Comparison of ENCODE assay signal across 9 mouse cellular contexts in the genomic region with DNA sequence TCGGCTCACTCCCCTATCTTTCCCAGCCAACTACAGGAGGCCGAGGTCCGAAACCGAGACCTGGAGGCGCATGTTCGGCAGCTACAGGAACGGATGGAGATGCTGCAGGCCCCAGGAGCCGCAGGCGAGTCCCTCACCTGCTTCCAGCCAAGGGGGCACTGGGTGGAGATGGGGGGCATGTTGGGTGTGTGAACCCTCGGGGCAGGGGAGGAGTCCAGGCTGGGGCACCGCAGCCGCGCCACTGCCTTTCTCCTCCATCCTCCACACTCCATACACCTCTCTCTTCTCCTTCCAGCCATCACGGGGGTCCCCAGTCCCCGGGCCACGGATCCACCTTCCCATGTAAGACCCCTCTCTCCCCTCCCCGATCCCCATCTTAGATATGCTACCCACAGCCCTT. TPM values are rescaled to one million over a fixed set of nuclear protein-coding genes. Genes with fewer than 3 reads are reported as not detected.
A peak's percentile ranks its signal among the peaks of the same experiment; 100 is the strongest.
DNase-seq lines count a peak whose midpoint lies in the region; ATAC-seq and TF ChIP-seq lines count a peak whose summit lies in the region.
"Had no signal": no experiment of that assay in that cellular context is flagged by ENCODE, and none has a peak within 500 bp of the region (broad histone marks: within the 10 kb centered on the region; RNA-seq: fewer than 3 reads in every experiment).

No protein-coding gene starts in this region.

- DNase-seq in hindbrain, embryonic 10.5 days (ENCODE audit: low spot score), result no peak
- DNase-seq in thymus, postnatal 4 days, result peak; percentile 24
- no peak for DNase-seq in thymus, postnatal 10 days (ENCODE audit: low spot score in 2 of 2)
- DNase-seq in stomach, postnatal 0 days (ENCODE audit: low spot score), result no peak
- DNase-seq in layer of hippocampus, adult 9-10 months (ENCODE audit: low spot score), result no peak
- no peak for DNase-seq in lung, postnatal 25 days (ENCODE audit: low spot score)
- DNase-seq: cerebellum, adult 8-10 months had no signal

- H3K36me3 ChIP-seq in hindbrain, embryonic 10.5 days, result peaks cover 56% of the 10 kb centered on the region
- peaks cover 25% of the 10 kb centered on the region for H3K36me3 ChIP-seq in hindbrain, embryonic 16.5 days (ENCODE audit: control insufficient read depth, insufficient read depth, low read length)
- 0 out of 2 replicates have a peak, but pooled peaks cover 5% of the 10 kb centered on the region for H3K36me3 ChIP-seq in intestine, embryonic 16.5 days (ENCODE audit: control insufficient read depth, insufficient read depth, low read length)
- H3K36me3 ChIP-seq in stomach, postnatal 0 days (ENCODE audit: control insufficient read depth, insufficient read depth, low read length), result peaks cover 11% of the 10 kb centered on the region; the same call in 1 of the 2 replicates

- H3K4me3 ChIP-seq in hindbrain, embryonic 10.5 days, result peak overlapping the region; percentile 79
- H3K4me3 ChIP-seq in hindbrain, embryonic 16.5 days (ENCODE audit: low read length), result no peak overlapping the region
- no peak overlapping the region for H3K4me3 ChIP-seq in intestine, embryonic 16.5 days (ENCODE audit: low read length)
- H3K4me3 ChIP-seq in stomach, postnatal 0 days (ENCODE audit: low read depth, low read length), result no peak overlapping the region

- H3K4me1 ChIP-seq in hindbrain, embryonic 10.5 days (replicated peaks), result peaks cover 59% of the 10 kb centered on the region
- peaks cover 34% of the 10 kb centered on the region for H3K4me1 ChIP-seq in hindbrain, embryonic 16.5 days (ENCODE audit: control insufficient read depth, insufficient read depth, low read depth, low read length)
- peaks cover 33% of the 10 kb centered on the region for H3K4me1 ChIP-seq in intestine, embryonic 16.5 days (ENCODE audit: control insufficient read depth, insufficient read depth, low read length)
- peaks cover 7% of the 10 kb centered on the region; the same call in 1 of the 2 replicates for H3K4me1 ChIP-seq in stomach, postnatal 0 days (replicated peaks; ENCODE audit: control insufficient read depth, insufficient read depth)

- H3K4me2 ChIP-seq in hindbrain, embryonic 16.5 days (ENCODE audit: low read length), result no peak overlapping the region; the same call in 1 of the 2 replicates
- H3K4me2 ChIP-seq in intestine, embryonic 16.5 days (ENCODE audit: low read depth, low read length), result peak overlapping the region; percentile 93; the same call in 1 of the 2 replicates
- H3K4me2 ChIP-seq in stomach, postnatal 0 days (replicated peaks; ENCODE audit: low read depth), result peak overlapping the region; percentile 83; the same call in 1 of the 2 replicates

- H3K27ac ChIP-seq in hindbrain, embryonic 10.5 days, result peak overlapping the region; percentile 98; the same call in 1 of the 2 replicates
- no peak overlapping the region for H3K27ac ChIP-seq in hindbrain, embryonic 16.5 days (ENCODE audit: low read depth, low read length)
- H3K27ac ChIP-seq in intestine, embryonic 16.5 days (ENCODE audit: low read length), result peak overlapping the region; percentile 96; the same call in 1 of the 2 replicates
- no peak overlapping the region for H3K27ac ChIP-seq in stomach, postnatal 0 days (replicated peaks)

- H3K27me3 ChIP-seq in hindbrain, embryonic 10.5 days (ENCODE audit: insufficient read depth, poor library complexity, severe bottlenecking), result peaks cover 31% of the 10 kb centered on the region
- peaks cover 20% of the 10 kb centered on the region for H3K27me3 ChIP-seq in hindbrain, embryonic 16.5 days (replicated peaks; ENCODE audit: control insufficient read depth, insufficient read depth, low read length)
- no peaks in the 10 kb centered on the region for H3K27me3 ChIP-seq in intestine, embryonic 16.5 days (replicated peaks; ENCODE audit: control insufficient read depth, insufficient read depth, low read length)
- H3K27me3 ChIP-seq in stomach, postnatal 0 days (ENCODE audit: control insufficient read depth, insufficient read depth, low read length), result no peaks in the 10 kb centered on the region

- no peak for TF ChIP-seq EP300 in stomach, postnatal 0 days (optimal IDR thresholded peaks at IDR 0.05)

- WGBS in hindbrain, embryonic 10.5 days, result 28% methylated on average over 16 of the region's 17 CpGs
- WGBS in hindbrain, embryonic 16.5 days, result 42% methylated on average over 17 of the region's 17 CpGs
- WGBS in intestine, embryonic 16.5 days, result 54% methylated on average over 17 of the region's 17 CpGs
- 67% methylated on average over 17 of the region's 17 CpGs for WGBS in stomach, postnatal 0 days

- no peak for TF ChIP-seq CTCF in stomach, postnatal 0 days (IDR thresholded peaks at IDR 0.05; ENCODE audit: low read depth)

- no peak overlapping the region for H3K9ac ChIP-seq in hindbrain, embryonic 16.5 days (ENCODE audit: low read depth, low read length)
- H3K9ac ChIP-seq in intestine, embryonic 16.5 days (ENCODE audit: low read depth, low read length), result peak overlapping the region; percentile 68
- H3K9ac ChIP-seq in stomach, postnatal 0 days (ENCODE audit: low read length), result no peak overlapping the region

- ATAC-seq in hindbrain, embryonic 16.5 days, result no peak
- ATAC-seq in intestine, embryonic 16.5 days, result no peak
- ATAC-seq in stomach, postnatal 0 days (ENCODE audit: low FRiP score, low TSS enrichment), result no peak

- H3K9me3 ChIP-seq in hindbrain, embryonic 10.5 days, result no peaks in the 10 kb centered on the region
- no peaks in the 10 kb centered on the region for H3K9me3 ChIP-seq in hindbrain, embryonic 16.5 days (ENCODE audit: control insufficient read depth, low read length)
- H3K9me3 ChIP-seq in intestine, embryonic 16.5 days (ENCODE audit: control insufficient read depth, low read length), result no peaks in the 10 kb centered on the region
- no peaks in the 10 kb centered on the region for H3K9me3 ChIP-seq in stomach, postnatal 0 days (ENCODE audit: control insufficient read depth, low read length)

RNA-seq across cellular contexts. Expression of gene Six5, which starts 2.5 kb away (rescaled TPM):
- 7.4 and 8.4 TPM in 2 replicates for polyA plus RNA-seq in hindbrain, embryonic 10.5 days (2016; fragmentation: Nextera tagmentation; extraction: Ambion mirVana)
- polyA plus RNA-seq in hindbrain, embryonic 16.5 days (2015; fragmentation: Nextera tagmentation; extraction: Ambion mirVana), result 1.9 and 2.9 TPM in 2 replicates
- 7.3 and 7.5 TPM in 2 replicates for polyA plus RNA-seq in intestine, embryonic 16.5 days (2015; fragmentation: Nextera tagmentation; extraction: Ambion mirVana)
- polyA plus RNA-seq in stomach, postnatal 0 days (2015; fragmentation: Nextera tagmentation; extraction: Ambion mirVana), result 6.1 and 7.7 TPM in 2 replicates

RNA-seq across cellular contexts. Expression of gene Dmpk, which starts 8.3 kb away (rescaled TPM):
- polyA plus RNA-seq in hindbrain, embryonic 10.5 days (2016; fragmentation: Nextera tagmentation; extraction: Ambion mirVana), result 9.9 and 10.2 TPM in 2 replicates
- 8.0 and 12.3 TPM in 2 replicates for polyA plus RNA-seq in hindbrain, embryonic 16.5 days (2015; fragmentation: Nextera tagmentation; extraction: Ambion mirVana)
- 54.6 and 59.3 TPM in 2 replicates for polyA plus RNA-seq in intestine, embryonic 16.5 days (2015; fragmentation: Nextera tagmentation; extraction: Ambion mirVana)
- 91.3 and 103 TPM in 2 replicates for polyA plus RNA-seq in stomach, postnatal 0 days (2015; fragmentation: Nextera tagmentation; extraction: Ambion mirVana)

RNA-seq across cellular contexts. Expression of gene Dmwd, which starts 15.9 kb away (rescaled TPM):
- polyA plus RNA-seq in hindbrain, embryonic 10.5 days (2016; fragmentation: Nextera tagmentation; extraction: Ambion mirVana), result 16.6 and 20.7 TPM in 2 replicates
- polyA plus RNA-seq in hindbrain, embryonic 16.5 days (2015; fragmentation: Nextera tagmentation; extraction: Ambion mirVana), result 29.1 and 30.0 TPM in 2 replicates
- polyA plus RNA-seq in intestine, embryonic 16.5 days (2015; fragmentation: Nextera tagmentation; extraction: Ambion mirVana), result 6.4 and 6.7 TPM in 2 replicates
- 4.5 and 7.0 TPM in 2 replicates for polyA plus RNA-seq in stomach, postnatal 0 days (2015; fragmentation: Nextera tagmentation; extraction: Ambion mirVana)

RNA-seq across cellular contexts. Expression of gene Gm4969, which starts 26.3 kb away (rescaled TPM):
- polyA plus RNA-seq in hindbrain, embryonic 10.5 days (2016; fragmentation: Nextera tagmentation; extraction: Ambion mirVana), result 1.2 and 1.5 TPM in 2 replicates
- polyA plus RNA-seq in hindbrain, embryonic 16.5 days (2015; fragmentation: Nextera tagmentation; extraction: Ambion mirVana), result 7.0 and 8.8 TPM in 2 replicates
- 1.5 and 2.1 TPM in 2 replicates for polyA plus RNA-seq in intestine, embryonic 16.5 days (2015; fragmentation: Nextera tagmentation; extraction: Ambion mirVana)
- polyA plus RNA-seq in stomach, postnatal 0 days (2015; fragmentation: Nextera tagmentation; extraction: Ambion mirVana), result 0.72 and 0.76 TPM in 2 replicates

RNA-seq across cellular contexts. Expression of gene Fbxo46, which starts 27.7 kb away (rescaled TPM):
- 17.1 and 19.4 TPM in 2 replicates for polyA plus RNA-seq in hindbrain, embryonic 10.5 days (2016; fragmentation: Nextera tagmentation; extraction: Ambion mirVana)
- 16.4 and 17.7 TPM in 2 replicates for polyA plus RNA-seq in hindbrain, embryonic 16.5 days (2015; fragmentation: Nextera tagmentation; extraction: Ambion mirVana)
- polyA plus RNA-seq in intestine, embryonic 16.5 days (2015; fragmentation: Nextera tagmentation; extraction: Ambion mirVana), result 10.8 and 11.0 TPM in 2 replicates
- polyA plus RNA-seq in stomach, postnatal 0 days (2015; fragmentation: Nextera tagmentation; extraction: Ambion mirVana), result 6.5 and 6.7 TPM in 2 replicates

Comparison
In these comparisons a context has a peak if more than half of its experiments do, and no peak if none do; other contexts are left out.
1. H3K27ac ChIP-seq: peak in hindbrain, embryonic 10.5 days (single experiment) and intestine, embryonic 16.5 days (single experiment); none in hindbrain, embryonic 16.5 days (single experiment) and stomach, postnatal 0 days (single experiment).